Mouse (Mus musculus): ENCODE data around the gene Stx8. TPM values are rescaled to one million over a fixed set of nuclear protein-coding genes. Genes with fewer than 3 reads are reported as not detected.
A peak's percentile ranks its signal among the peaks of the same experiment; 100 is the strongest.

Stx8 gene
- polyA plus RNA-seq, 1 experiment from 2014 or later: 50.6 TPM

GRCm38 (mm10) chr11:68062116-68062515 lies 96.1 kb downstream of the Stx8 start:
- H3K4me3 ChIP-seq: no peak overlapping the region
- peaks cover 10% of the 10 kb centered on the region for H3K4me1 ChIP-seq
- no peaks in the 10 kb centered on the region for H3K36me3 ChIP-seq
- H3K9ac ChIP-seq: no peak overlapping the region
- H3K9me3 ChIP-seq: no peaks in the 10 kb centered on the region
- no peak overlapping the region for H3K27ac ChIP-seq (replicated peaks)
- H3K4me2 ChIP-seq: no peak overlapping the region
- H3K27me3 ChIP-seq (replicated peaks): no peaks in the 10 kb centered on the region
- WGBS: 89% methylated on average over 2 of the region's 2 CpGs
- no peak for ATAC-seq (ENCODE audit: extremely low read depth, insufficient number of reproducible peaks, low FRiP score, low TSS enrichment)

- Histone ChIP-seq H3K9ac (no peak overlapping the region), H3K27ac (replicated peaks) (no peak overlapping the region), H3K27me3 (replicated peaks) (no peaks in the 10 kb centered on the region), H3K4me1 (peaks cover 9% of the 10 kb centered on the region), H3K36me3 (no peaks in the 10 kb centered on the region), H3K4me2 (no peak overlapping the region), H3K9me3 (no peaks in the 10 kb centered on the region), H3K4me3 (no peak overlapping the region)
- ATAC-seq (ENCODE audit: extremely low read depth, insufficient number of reproducible peaks, low FRiP score, low TSS enrichment): no peak
- 75% methylated on average over 10 of the region's 10 CpGs for WGBS
These were observed 101.8 kb downstream of the Stx8 start for GRCm38 (mm10) chr11:68067806-68068205.

GRCm38 (mm10) chr11:68070086-68070485 lies 104.1 kb downstream of the Stx8 start:
- Histone ChIP-seq H3K4me1 (peaks cover 19% of the 10 kb centered on the region), H3K9ac (no peak overlapping the region), H3K4me2 (no peak overlapping the region), H3K36me3 (no peaks in the 10 kb centered on the region), H3K27me3 (replicated peaks) (no peaks in the 10 kb centered on the region), H3K9me3 (no peaks in the 10 kb centered on the region), H3K4me3 (no peak overlapping the region), H3K27ac (replicated peaks) (no peak overlapping the region)
- no peak for ATAC-seq (ENCODE audit: extremely low read depth, insufficient number of reproducible peaks, low FRiP score, low TSS enrichment)
- WGBS: 71% methylated on average over 3 of the region's 3 CpGs

DNA sequence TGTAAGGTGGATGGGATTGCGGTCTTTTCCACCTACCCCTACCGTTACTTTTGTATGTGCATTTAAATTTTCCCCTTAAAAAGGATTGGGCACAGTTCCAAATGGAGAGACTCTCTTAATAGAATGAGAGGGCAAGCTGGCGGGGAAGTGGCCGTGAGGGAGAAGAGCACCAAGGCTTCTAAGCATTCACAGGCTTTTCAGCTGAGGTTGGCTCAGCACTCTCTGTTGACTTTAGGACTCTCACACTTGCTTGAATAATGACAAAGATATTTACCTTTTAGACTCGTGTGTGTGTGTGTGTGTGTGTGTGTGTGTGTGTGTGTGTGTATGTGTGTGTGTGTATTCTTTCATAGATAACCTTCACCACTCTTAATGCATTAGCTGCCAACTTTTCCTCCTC lies 105.8 kb downstream of the Stx8 start:
- 44% methylated on average over 5 of the region's 5 CpGs for WGBS
- H3K9ac ChIP-seq: no peak overlapping the region
- no peaks in the 10 kb centered on the region for H3K36me3 ChIP-seq
- peaks cover 19% of the 10 kb centered on the region for H3K4me1 ChIP-seq
- H3K27ac ChIP-seq (replicated peaks): no peak overlapping the region
- no peak overlapping the region for H3K4me2 ChIP-seq
- H3K4me3 ChIP-seq: no peak overlapping the region
- no peaks in the 10 kb centered on the region for H3K9me3 ChIP-seq
- no peaks in the 10 kb centered on the region for H3K27me3 ChIP-seq (replicated peaks)
- no peak for ATAC-seq (ENCODE audit: extremely low read depth, insufficient number of reproducible peaks, low FRiP score, low TSS enrichment)

- no peaks in the 10 kb centered on the region for H3K9me3 ChIP-seq
- H3K4me3 ChIP-seq: no peak overlapping the region
- H3K4me1 ChIP-seq: peaks cover 19% of the 10 kb centered on the region
- H3K4me2 ChIP-seq: no peak overlapping the region
- H3K9ac ChIP-seq: no peak overlapping the region
- WGBS: 65% methylated on average over 11 of the region's 11 CpGs
- no peak for ATAC-seq (ENCODE audit: extremely low read depth, insufficient number of reproducible peaks, low FRiP score, low TSS enrichment)
- no peaks in the 10 kb centered on the region for H3K36me3 ChIP-seq
- H3K27ac ChIP-seq (replicated peaks): 0 out of 2 replicates have a peak overlapping the region, but pooled peaks have one; percentile 10
- no peaks in the 10 kb centered on the region for H3K27me3 ChIP-seq (replicated peaks)
These were observed 106.7 kb downstream of the Stx8 start for GRCm38 (mm10) chr11:68072597-68073210.

DNA sequence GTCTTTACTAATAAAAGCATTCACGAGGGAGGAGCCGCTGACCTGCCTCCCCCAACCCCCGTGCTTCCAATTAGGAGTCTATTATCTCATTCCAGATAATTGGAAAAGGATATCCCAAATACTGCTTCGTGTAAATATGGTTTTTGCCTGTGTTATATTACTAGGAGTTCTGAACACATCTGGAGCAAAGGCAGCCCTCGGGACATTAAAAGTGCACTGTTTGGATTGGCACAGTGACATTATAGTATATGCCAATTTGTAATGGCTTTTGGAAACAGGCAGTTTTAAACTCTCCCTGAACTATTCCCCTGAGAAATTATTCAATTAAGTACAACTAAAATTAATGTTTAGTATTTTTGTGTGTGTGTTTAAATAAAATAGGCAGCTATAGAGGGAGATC lies 108.7 kb downstream of the Stx8 start:
- Histone ChIP-seq H3K4me1 (peaks cover 19% of the 10 kb centered on the region), H3K9me3 (no peaks in the 10 kb centered on the region), H3K9ac (no peak overlapping the region), H3K27me3 (replicated peaks) (no peaks in the 10 kb centered on the region), H3K4me3 (no peak overlapping the region), H3K36me3 (no peaks in the 10 kb centered on the region), H3K4me2 (no peak overlapping the region), H3K27ac (replicated peaks) (no peak overlapping the region)
- 49% methylated on average over 5 of the region's 5 CpGs for WGBS
- no peak for ATAC-seq (ENCODE audit: extremely low read depth, insufficient number of reproducible peaks, low FRiP score, low TSS enrichment)

GRCm38 (mm10) chr11:68075331-68075730 lies 109.3 kb downstream of the Stx8 start:
- Histone ChIP-seq H3K4me1 (peaks cover 19% of the 10 kb centered on the region), H3K9ac (no peak overlapping the region), H3K27ac (replicated peaks) (no peak overlapping the region), H3K4me2 (no peak overlapping the region), H3K4me3 (no peak overlapping the region), H3K36me3 (no peaks in the 10 kb centered on the region), H3K27me3 (replicated peaks) (no peaks in the 10 kb centered on the region), H3K9me3 (no peaks in the 10 kb centered on the region)
- ATAC-seq (ENCODE audit: extremely low read depth, insufficient number of reproducible peaks, low FRiP score, low TSS enrichment): no peak
- 61% methylated on average over 2 of the region's 2 CpGs for WGBS

- Histone ChIP-seq H3K4me3 (no peak overlapping the region), H3K4me1 (no peaks in the 10 kb centered on the region), H3K9ac (no peak overlapping the region), H3K27me3 (replicated peaks) (no peaks in the 10 kb centered on the region), H3K4me2 (no peak overlapping the region), H3K27ac (replicated peaks) (no peak overlapping the region), H3K36me3 (peaks cover 5% of the 10 kb centered on the region; the same call in 1 of the 2 replicates), H3K9me3 (no peaks in the 10 kb centered on the region)
- 90% methylated on average over 2 of the region's 2 CpGs for WGBS
- no peak for ATAC-seq (ENCODE audit: extremely low read depth, insufficient number of reproducible peaks, low FRiP score, low TSS enrichment)
These were observed 113.8 kb downstream of the Stx8 start for GRCm38 (mm10) chr11:68079756-68080155.

DNA sequence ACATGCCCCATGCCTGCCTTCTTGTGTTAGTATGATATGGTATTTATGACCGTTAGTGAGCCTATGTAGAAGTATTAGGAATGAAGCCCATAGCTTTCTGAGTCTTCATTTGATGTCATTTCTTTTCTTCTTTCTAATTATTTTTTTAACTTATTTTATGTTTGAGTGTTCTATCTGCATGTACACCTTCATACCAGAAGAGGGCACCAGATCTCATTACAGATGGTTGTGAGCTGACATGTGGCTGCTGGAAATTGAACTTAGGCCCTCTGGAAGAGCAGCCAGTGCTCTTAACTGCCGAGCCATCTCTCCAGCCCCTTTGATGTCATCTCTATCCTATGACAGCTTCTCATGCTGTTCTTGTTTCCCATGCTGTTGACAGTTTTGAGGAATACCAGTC lies 115.0 kb downstream of the Stx8 start:
- Histone ChIP-seq H3K4me3 (no peak overlapping the region), H3K4me2 (no peak overlapping the region), H3K9me3 (no peaks in the 10 kb centered on the region), H3K36me3 (peaks cover 5% of the 10 kb centered on the region; the same call in 1 of the 2 replicates), H3K27me3 (replicated peaks) (no peaks in the 10 kb centered on the region), H3K9ac (no peak overlapping the region), H3K27ac (replicated peaks) (no peak overlapping the region), H3K4me1 (no peaks in the 10 kb centered on the region)
- WGBS: 77% methylated on average over 2 of the region's 2 CpGs
- ATAC-seq (ENCODE audit: extremely low read depth, insufficient number of reproducible peaks, low FRiP score, low TSS enrichment): no peak

DNA sequence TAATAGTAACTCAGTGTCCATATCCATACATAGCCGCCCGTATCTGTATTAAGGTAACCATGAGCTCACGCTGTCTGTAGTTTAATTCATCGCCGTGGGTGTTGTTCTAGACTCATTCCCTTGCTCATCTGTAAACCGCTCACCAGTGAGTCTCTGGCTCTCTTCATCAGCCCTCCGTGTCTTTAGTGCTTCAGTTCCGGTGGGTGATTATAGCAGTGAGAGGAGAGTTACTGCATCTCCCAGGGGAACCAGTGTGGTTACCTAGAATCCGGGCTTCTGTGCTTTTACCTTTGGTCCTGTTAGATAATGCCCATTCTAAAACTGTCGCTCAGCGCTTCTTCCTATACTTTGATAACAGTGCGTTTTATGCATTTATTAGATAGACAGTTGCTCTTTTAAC lies 116.8 kb downstream of the Stx8 start:
- H3K36me3 ChIP-seq: peaks cover 5% of the 10 kb centered on the region; the same call in 1 of the 2 replicates
- H3K4me1 ChIP-seq: no peaks in the 10 kb centered on the region
- no peak for ATAC-seq (ENCODE audit: extremely low read depth, insufficient number of reproducible peaks, low FRiP score, low TSS enrichment)
- H3K27me3 ChIP-seq (replicated peaks): no peaks in the 10 kb centered on the region
- no peak overlapping the region for H3K9ac ChIP-seq
- H3K4me3 ChIP-seq: no peak overlapping the region
- H3K27ac ChIP-seq (replicated peaks): no peak overlapping the region
- WGBS: 87% methylated on average over 12 of the region's 12 CpGs
- H3K4me2 ChIP-seq: no peak overlapping the region
- H3K9me3 ChIP-seq: no peaks in the 10 kb centered on the region

- H3K27ac ChIP-seq (replicated peaks): no peak overlapping the region
- no peaks in the 10 kb centered on the region for H3K4me1 ChIP-seq
- no peak overlapping the region for H3K4me3 ChIP-seq
- no peak overlapping the region for H3K9ac ChIP-seq
- WGBS: 68% methylated on average over 6 of the region's 6 CpGs
- no peak for ATAC-seq (ENCODE audit: extremely low read depth, insufficient number of reproducible peaks, low FRiP score, low TSS enrichment)
- no peaks in the 10 kb centered on the region for H3K9me3 ChIP-seq
- H3K36me3 ChIP-seq: peaks cover 5% of the 10 kb centered on the region; the same call in 1 of the 2 replicates
- H3K4me2 ChIP-seq: no peak overlapping the region
- H3K27me3 ChIP-seq (replicated peaks): no peaks in the 10 kb centered on the region
These were observed 117.6 kb downstream of the Stx8 start for GRCm38 (mm10) chr11:68083562-68083961.

- Histone ChIP-seq H3K4me3 (no peak overlapping the region), H3K27me3 (replicated peaks) (no peaks in the 10 kb centered on the region), H3K9ac (no peak overlapping the region), H3K36me3 (peaks cover 3% of the 10 kb centered on the region; the same call in 1 of the 2 replicates), H3K27ac (replicated peaks) (no peak overlapping the region), H3K4me2 (no peak overlapping the region), H3K9me3 (no peaks in the 10 kb centered on the region), H3K4me1 (peaks cover 14% of the 10 kb centered on the region)
- WGBS: 80% methylated on average over 9 of the region's 9 CpGs
- no peak for ATAC-seq (ENCODE audit: extremely low read depth, insufficient number of reproducible peaks, low FRiP score, low TSS enrichment)
These were observed 120.2 kb downstream of the Stx8 start for GRCm38 (mm10) chr11:68086221-68086620.
